Mouse (Mus musculus) bone marrow, adult 2 months (tissue): Measurements from ENCODE around the gene Efcab1.

ENCODE experiments used
- CTCF ChIP-seq: fragments of 200-500 bp; IDR thresholded peaks from 2 replicates; pipeline ENCODE4 v1.5.1; 2011; ENCODE audit warnings: low read length, control low read depth; ENCODE audit not compliant: control insufficient read depth, insufficient read depth
- POLR2A ChIP-seq: fragments of 200-500 bp; IDR thresholded peaks from 2 replicates; pipeline ENCODE4 v1.6.1; 2011; ENCODE audit warnings: low read depth, mild to moderate bottlenecking, control low read depth, low read length, borderline replicate concordance; ENCODE audit not compliant: control insufficient read depth

GRCm38 (mm10) chr16:14991001-14991400 is 84.6 kb downstream of the Efcab1 start:
- TF ChIP-seq CTCF (no peak), POLR2A (no peak)
